Mouse (Mus musculus): ENCODE data around the gene Zswim3. TPM values are rescaled to one million over a fixed set of nuclear protein-coding genes. Genes with fewer than 3 reads are reported as not detected.
A peak's percentile ranks its signal among the peaks of the same experiment; 100 is the strongest.

Zswim3 gene
- total and polyA plus RNA-seq, 2 experiments = 0.82 to 0.83 TPM

GRCm38 (mm10) chr2:164783926-164784581 lies 20.8 kb upstream of the Zswim3 start:
- Histone ChIP-seq H3K9ac (ENCODE audit: low read depth, low read length) (no peak overlapping the region), H3K36me3 (ENCODE audit: control insufficient read depth, insufficient read depth, low read length) (no peaks in the 10 kb centered on the region), H3K4me3 (ENCODE audit: insufficient read depth, low read depth, low read length) (no peak overlapping the region), H3K79me2 (ENCODE audit: control insufficient read depth, insufficient read depth, low read length) (no peaks in the 10 kb centered on the region), H3K27ac (replicated peaks; ENCODE audit: insufficient read depth, low read depth, low read length) (no peak overlapping the region), H3K27me3 (ENCODE audit: control insufficient read depth, insufficient read depth, low read length) (no peaks in the 10 kb centered on the region), H3K4me1 (ENCODE audit: control insufficient read depth, insufficient read depth, low read length) (peaks cover 10% of the 10 kb centered on the region)
- DNase-seq (ENCODE audit: extremely low read depth, low read depth, low spot score) = peak; percentile 31
- WGBS = 75% methylated on average over 7 of the region's 7 CpGs
- TF ChIP-seq CTCF (IDR thresholded peaks at IDR 0.05; ENCODE audit: low read depth, low read length) = peak; percentile 23; the same call in 1 of the 2 replicates
- TF ChIP-seq POLR2A (IDR thresholded peaks at IDR 0.05; ENCODE audit: extremely low read depth, insufficient read depth, low read length) = no peak

- no peaks in the 10 kb centered on the region for H3K27me3 ChIP-seq (ENCODE audit: control insufficient read depth, insufficient read depth, low read length)
- peaks cover 10% of the 10 kb centered on the region for H3K4me1 ChIP-seq (ENCODE audit: control insufficient read depth, insufficient read depth, low read length)
- WGBS = 4% methylated on average over 7 of the region's 7 CpGs
- DNase-seq (ENCODE audit: extremely low read depth, low read depth, low spot score) = peak; percentile 38
- TF ChIP-seq POLR2A (IDR thresholded peaks at IDR 0.05; ENCODE audit: extremely low read depth, insufficient read depth, low read length) (no peak), CTCF (IDR thresholded peaks at IDR 0.05; ENCODE audit: low read depth, low read length) (no peak)
- no peaks in the 10 kb centered on the region for H3K79me2 ChIP-seq (ENCODE audit: control insufficient read depth, insufficient read depth, low read length)
- H3K4me3 ChIP-seq (ENCODE audit: insufficient read depth, low read depth, low read length) = peak overlapping the region; percentile 90
- H3K36me3 ChIP-seq (ENCODE audit: control insufficient read depth, insufficient read depth, low read length) = no peaks in the 10 kb centered on the region
- H3K9ac ChIP-seq (ENCODE audit: low read depth, low read length) = peak overlapping the region; percentile 98
- peak overlapping the region; percentile 88; the same call in 1 of the 2 replicates for H3K27ac ChIP-seq (replicated peaks; ENCODE audit: insufficient read depth, low read depth, low read length)
These were observed 20.0 kb upstream of the Zswim3 start for GRCm38 (mm10) chr2:164784869-164785420.

DNA sequence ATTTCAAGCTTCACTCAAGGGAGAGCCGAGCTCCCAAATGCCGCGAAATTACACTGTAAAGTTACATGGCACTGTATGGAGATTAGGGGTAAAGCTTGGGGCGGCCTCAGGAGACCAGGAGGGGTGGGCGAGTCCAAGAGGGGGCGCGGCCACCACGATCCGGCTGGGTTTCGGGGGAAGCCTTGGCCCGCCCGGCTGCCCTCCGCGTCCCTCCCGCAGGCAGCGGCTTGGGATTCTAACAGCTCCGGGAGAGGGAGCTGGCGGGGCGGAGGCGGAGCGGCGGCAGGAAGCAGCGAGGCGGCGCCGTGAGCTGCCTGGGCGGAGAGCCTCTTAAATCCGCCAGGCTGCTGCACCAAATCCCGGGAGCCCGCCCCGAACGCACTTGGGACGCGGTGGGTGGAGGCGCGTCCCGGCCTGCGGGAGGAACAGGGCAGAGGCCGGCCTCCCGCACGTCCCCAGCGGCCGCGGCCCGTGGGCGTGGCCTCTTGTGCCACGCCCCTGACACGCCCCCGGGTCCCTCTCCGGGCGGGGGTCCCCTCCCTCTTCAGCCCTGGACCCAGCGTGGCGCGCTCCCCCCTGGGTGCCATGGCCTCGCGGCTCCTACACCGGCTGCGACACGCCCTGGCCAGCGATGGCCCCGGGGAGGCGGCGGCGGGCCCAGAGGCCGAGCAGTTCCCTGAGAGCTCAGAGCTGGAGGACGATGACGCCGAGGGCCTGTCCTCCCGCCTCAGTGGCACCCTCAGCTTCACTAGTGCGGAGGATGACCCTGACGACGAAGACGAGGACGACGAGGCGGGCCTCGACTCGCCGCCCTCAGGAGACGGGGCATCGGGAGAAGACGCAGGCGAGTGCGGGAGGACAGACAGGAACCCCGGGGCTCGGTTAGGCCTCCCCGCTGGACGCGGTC lies 19.2 kb upstream of the Zswim3 start, which contains the start of gene Snx21:
TSS of gene Snx21 (plus strand) at position 343 of the 907 bp plus-strand sequence.
- under 1% methylated on average over 87 of the region's 89 CpGs for WGBS
- peak within 1 kb of the TSS; percentile 98 for H3K9ac ChIP-seq (ENCODE audit: low read depth, low read length)
- DNase-seq (ENCODE audit: extremely low read depth, low read depth, low spot score) = peak; percentile 87
- peak within 1 kb of the TSS; percentile 90 for H3K4me3 ChIP-seq (ENCODE audit: insufficient read depth, low read depth, low read length)
- H3K27me3 ChIP-seq (ENCODE audit: control insufficient read depth, insufficient read depth, low read length) = no peaks in the 10 kb centered on the region
- no peaks in the 10 kb centered on the region for H3K36me3 ChIP-seq (ENCODE audit: control insufficient read depth, insufficient read depth, low read length)
- peaks cover 11% of the 10 kb centered on the region for H3K4me1 ChIP-seq (ENCODE audit: control insufficient read depth, insufficient read depth, low read length)
- no peaks in the 10 kb centered on the region for H3K79me2 ChIP-seq (ENCODE audit: control insufficient read depth, insufficient read depth, low read length)
- H3K27ac ChIP-seq (replicated peaks; ENCODE audit: insufficient read depth, low read depth, low read length) = peak within 1 kb of the TSS; percentile 88
- peak; percentile 93 for TF ChIP-seq POLR2A (IDR thresholded peaks at IDR 0.05; ENCODE audit: extremely low read depth, insufficient read depth, low read length)
- peak; percentile 49 for TF ChIP-seq CTCF (IDR thresholded peaks at IDR 0.05; ENCODE audit: low read depth, low read length)

DNA sequence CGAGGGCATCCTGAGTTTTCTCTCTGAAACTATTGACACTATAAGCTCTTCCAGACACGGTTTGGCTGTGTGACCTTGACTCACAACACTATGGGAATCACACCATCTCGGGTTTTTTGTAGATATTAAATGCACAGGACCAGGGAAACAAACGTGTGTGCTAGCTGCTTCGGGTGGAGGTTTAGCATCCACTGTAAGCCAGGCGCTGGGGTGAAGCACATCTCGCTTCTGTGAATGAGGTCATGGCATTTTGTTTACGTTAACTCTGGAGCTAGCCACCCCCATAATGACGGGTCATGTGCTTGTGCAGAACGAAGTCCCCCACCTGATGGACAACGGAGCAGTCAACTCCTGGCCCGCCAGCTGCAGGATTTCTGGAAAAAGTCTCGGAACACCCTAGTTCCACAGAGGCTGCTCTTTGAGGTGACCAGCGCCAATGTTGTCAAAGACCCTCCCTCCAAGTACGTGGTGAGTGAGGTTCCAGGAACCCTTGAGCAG lies 18.5 kb upstream of the Zswim3 start:
- Histone ChIP-seq H3K4me1 (ENCODE audit: control insufficient read depth, insufficient read depth, low read length) (peaks cover 18% of the 10 kb centered on the region), H3K27ac (replicated peaks; ENCODE audit: insufficient read depth, low read depth, low read length) (peak overlapping the region; percentile 61), H3K4me3 (ENCODE audit: insufficient read depth, low read depth, low read length) (peak overlapping the region; percentile 90), H3K36me3 (ENCODE audit: control insufficient read depth, insufficient read depth, low read length) (no peaks in the 10 kb centered on the region; the same call in 1 of the 2 replicates), H3K79me2 (ENCODE audit: control insufficient read depth, insufficient read depth, low read length) (no peaks in the 10 kb centered on the region), H3K9ac (ENCODE audit: low read depth, low read length) (peak overlapping the region; percentile 89), H3K27me3 (ENCODE audit: control insufficient read depth, insufficient read depth, low read length) (no peaks in the 10 kb centered on the region)
- TF ChIP-seq CTCF (IDR thresholded peaks at IDR 0.05; ENCODE audit: low read depth, low read length) (no peak), POLR2A (IDR thresholded peaks at IDR 0.05; ENCODE audit: extremely low read depth, insufficient read depth, low read length) (no peak)
- 15% methylated on average over 15 of the region's 15 CpGs for WGBS
- DNase-seq (ENCODE audit: extremely low read depth, low read depth, low spot score) = peak; percentile 36

DNA sequence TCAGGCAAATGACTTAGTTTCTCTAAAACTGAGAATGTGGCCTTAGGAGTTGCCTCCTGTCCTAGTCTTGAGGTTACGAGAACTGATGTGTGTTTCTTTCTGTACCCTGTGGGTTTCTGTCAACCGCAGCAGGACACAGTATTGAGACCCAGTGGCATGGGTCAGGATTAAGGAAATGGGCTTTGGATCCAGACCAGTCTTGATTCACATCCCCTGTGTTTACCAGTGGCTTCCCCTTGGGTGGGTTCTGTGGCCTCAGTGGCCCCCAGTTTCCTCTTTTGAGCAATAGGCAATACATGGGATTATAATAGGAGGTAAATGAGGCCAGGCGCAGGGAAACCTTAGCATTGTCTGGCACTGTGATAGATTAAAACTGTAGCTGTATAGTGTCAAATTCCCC lies 17.9 kb upstream of the Zswim3 start:
- no peak overlapping the region for H3K9ac ChIP-seq (ENCODE audit: low read depth, low read length)
- peak overlapping the region; percentile 7 for H3K27ac ChIP-seq (replicated peaks; ENCODE audit: insufficient read depth, low read depth, low read length)
- H3K27me3 ChIP-seq (ENCODE audit: control insufficient read depth, insufficient read depth, low read length) = no peaks in the 10 kb centered on the region
- DNase-seq (ENCODE audit: extremely low read depth, low read depth, low spot score) = no peak
- H3K4me1 ChIP-seq (ENCODE audit: control insufficient read depth, insufficient read depth, low read length) = peaks cover 19% of the 10 kb centered on the region
- TF ChIP-seq CTCF (IDR thresholded peaks at IDR 0.05; ENCODE audit: low read depth, low read length) (no peak), POLR2A (IDR thresholded peaks at IDR 0.05; ENCODE audit: extremely low read depth, insufficient read depth, low read length) (no peak)
- 79% methylated on average over 3 of the region's 3 CpGs for WGBS
- no peaks in the 10 kb centered on the region for H3K79me2 ChIP-seq (ENCODE audit: control insufficient read depth, insufficient read depth, low read length)
- no peaks in the 10 kb centered on the region; the same call in 1 of the 2 replicates for H3K36me3 ChIP-seq (ENCODE audit: control insufficient read depth, insufficient read depth, low read length)
- no peak overlapping the region for H3K4me3 ChIP-seq (ENCODE audit: insufficient read depth, low read depth, low read length)

All from liver, adult 2 months (tissue).